Mouse (Mus musculus) R1 (cell line): Measurements from ENCODE around the gene Basp1.
A peak's percentile ranks its signal among the peaks of the same experiment; 100 is the strongest.
"Not testable (repeated sequence)": the region's sequence is repeated elsewhere in the genome, so short reads cannot be mapped to it uniquely, and the experiment has no call there.

ENCODE experiments used
- DNase-seq: peaks from one replicate; pipeline ENCODE4 v3.0.0-alpha.2; 2018; ENCODE audit warnings: low read depth, low spot score

Basp1 gene

GRCm38 (mm10) chr15:25413378-25413901, at the start of gene Basp1:
Gene Basp1 (minus strand): TSS chr15:25413764.
- peak; percentile 73 for DNase-seq

GRCm38 (mm10) chr15:25463076-25463475, 49.5 kb upstream of the Basp1 start:
- DNase-seq = not testable (repeated sequence)

- DNase-seq = no peak
These were observed 48.6 kb upstream of the Basp1 start for GRCm38 (mm10) chr15:25462056-25462762.

GRCm38 (mm10) chr15:25459901-25460300, 46.3 kb upstream of the Basp1 start:
- DNase-seq = no peak

- DNase-seq = peak; percentile 25
These were observed 43.9 kb upstream of the Basp1 start for GRCm38 (mm10) chr15:25457421-25457820.

- no peak for DNase-seq
These were observed 40.0 kb upstream of the Basp1 start for GRCm38 (mm10) chr15:25453538-25453937.

GRCm38 (mm10) chr15:25449348-25449747, 35.8 kb upstream of the Basp1 start:
- no peak for DNase-seq

- no peak for DNase-seq
These were observed 35.3 kb upstream of the Basp1 start for GRCm38 (mm10) chr15:25448703-25449340.

GRCm38 (mm10) chr15:25447136-25447535, 33.6 kb upstream of the Basp1 start:
- DNase-seq = no peak

- no peak for DNase-seq
These were observed 32.6 kb upstream of the Basp1 start for GRCm38 (mm10) chr15:25446155-25446487.

GRCm38 (mm10) chr15:25445361-25446154, 32.0 kb upstream of the Basp1 start:
- DNase-seq = peak; percentile 30

GRCm38 (mm10) chr15:25444208-25444607, 30.6 kb upstream of the Basp1 start:
- DNase-seq = no peak

GRCm38 (mm10) chr15:25443140-25443790, 29.7 kb upstream of the Basp1 start:
- no peak for DNase-seq

GRCm38 (mm10) chr15:25441868-25442185, 28.3 kb upstream of the Basp1 start:
- no peak for DNase-seq

GRCm38 (mm10) chr15:25440991-25441867, 27.7 kb upstream of the Basp1 start:
- DNase-seq = peak; percentile 80

GRCm38 (mm10) chr15:25440317-25440716, 26.8 kb upstream of the Basp1 start:
- DNase-seq = no peak

- no peak for DNase-seq
These were observed 18.8 kb upstream of the Basp1 start for GRCm38 (mm10) chr15:25432341-25432740.

GRCm38 (mm10) chr15:25430167-25430566, 16.6 kb upstream of the Basp1 start:
- DNase-seq = no peak

GRCm38 (mm10) chr15:25429007-25429406, 15.4 kb upstream of the Basp1 start:
- no peak for DNase-seq

GRCm38 (mm10) chr15:25428551-25428950, 15.0 kb upstream of the Basp1 start:
- peak; percentile 68 for DNase-seq

GRCm38 (mm10) chr15:25420266-25420665, 6.7 kb upstream of the Basp1 start:
- no peak for DNase-seq
